Mouse (Mus musculus): ENCODE measurements at regions not wholly inside any gene's neighbourhood (a gene's known extent, or its start where the extent isn't known, plus 50 kb on each side); places are given as distances from the start of the nearest gene placed in this dataset.

DNA sequence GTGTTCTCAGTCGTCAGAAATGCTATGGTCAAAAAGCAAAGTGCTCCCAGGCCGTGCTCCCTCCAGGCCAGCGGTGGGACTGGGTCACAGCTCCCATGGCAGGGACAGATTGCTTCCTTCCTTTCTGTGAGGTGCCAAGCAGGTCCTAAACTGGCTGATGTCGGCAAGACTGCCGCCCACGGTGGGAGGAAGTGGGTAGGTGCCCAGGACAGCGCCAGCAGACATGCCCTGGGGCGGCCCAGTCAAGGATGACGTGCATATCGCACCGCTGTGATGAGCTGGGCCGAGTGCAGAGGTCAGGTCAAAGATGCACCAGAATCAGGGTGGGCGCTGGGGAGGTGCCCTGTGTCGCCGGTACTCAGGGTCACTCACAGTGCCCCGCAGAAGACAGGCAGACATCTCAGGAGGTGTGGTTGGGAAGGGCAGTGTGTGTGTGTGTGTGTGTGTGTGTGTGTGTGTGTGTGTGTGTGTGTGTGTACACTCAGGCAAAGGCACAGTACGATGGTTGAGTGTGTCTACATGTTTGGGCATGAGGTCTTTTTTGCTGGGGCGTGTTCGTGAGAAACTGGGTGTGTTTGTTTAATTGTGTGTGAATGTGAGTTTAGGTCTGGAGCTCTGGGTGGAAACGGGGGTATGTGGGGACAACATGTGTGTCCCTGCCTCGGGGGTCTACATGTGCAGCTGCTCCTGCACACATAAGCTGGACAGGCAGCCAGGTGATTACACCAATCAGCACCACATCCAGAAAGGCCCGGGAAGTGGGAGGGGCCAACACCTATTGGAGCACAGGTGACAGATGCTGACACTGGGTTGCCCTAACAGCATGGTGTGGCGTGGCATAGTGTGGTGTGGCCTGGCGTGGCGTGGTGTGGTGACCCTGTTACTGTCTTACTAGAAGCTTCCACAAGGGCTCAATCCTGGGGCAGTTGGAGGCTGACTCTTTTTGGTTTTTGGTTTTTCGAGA, 100.5 kb upstream of the Ptpn1 start:
- H3K4me3 ChIP-seq, result no peak overlapping the region
- no peaks in the 10 kb centered on the region for H3K9me3 ChIP-seq
- WGBS, result 80% methylated on average over 26 of the region's 26 CpGs
- H3K36me3 ChIP-seq, result no peaks in the 10 kb centered on the region
- peaks cover 62% of the 10 kb centered on the region for H3K4me1 ChIP-seq
- peak overlapping the region; percentile 56 for H3K27ac ChIP-seq
- no peaks in the 10 kb centered on the region for H3K27me3 ChIP-seq (ENCODE audit: insufficient read depth, poor library complexity, severe bottlenecking)
- no peak for DNase-seq (ENCODE audit: low spot score)

DNA sequence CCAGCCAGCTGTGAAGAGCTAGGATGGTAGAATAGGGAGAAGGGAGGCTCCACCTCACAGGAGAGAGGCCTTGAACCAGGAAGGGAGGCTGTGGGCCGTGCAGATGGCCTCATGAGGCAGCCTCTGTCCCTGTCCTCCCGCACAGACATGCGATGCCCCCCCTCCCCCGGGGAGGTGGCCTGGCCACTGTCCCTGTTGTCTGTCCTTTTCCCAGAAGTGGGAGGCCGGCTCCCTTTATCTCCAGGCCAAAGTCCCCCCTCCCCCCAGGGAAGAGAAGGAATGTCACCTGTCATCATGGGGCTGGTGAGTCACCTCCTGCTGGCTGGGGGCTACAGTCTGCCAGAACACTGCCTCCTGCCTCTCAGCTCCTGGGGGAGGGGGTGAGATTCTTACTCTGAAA, 103.6 kb upstream of the Ptpn1 start:
- no peak overlapping the region for H3K4me3 ChIP-seq
- H3K27me3 ChIP-seq (ENCODE audit: insufficient read depth, poor library complexity, severe bottlenecking), result no peaks in the 10 kb centered on the region
- H3K4me1 ChIP-seq, result peaks cover 67% of the 10 kb centered on the region
- H3K36me3 ChIP-seq, result no peaks in the 10 kb centered on the region
- no peaks in the 10 kb centered on the region for H3K9me3 ChIP-seq
- H3K27ac ChIP-seq, result peak overlapping the region; percentile 86
- DNase-seq (ENCODE audit: low spot score), result peak; percentile 92
- 7% methylated on average over 5 of the region's 5 CpGs for WGBS

DNA sequence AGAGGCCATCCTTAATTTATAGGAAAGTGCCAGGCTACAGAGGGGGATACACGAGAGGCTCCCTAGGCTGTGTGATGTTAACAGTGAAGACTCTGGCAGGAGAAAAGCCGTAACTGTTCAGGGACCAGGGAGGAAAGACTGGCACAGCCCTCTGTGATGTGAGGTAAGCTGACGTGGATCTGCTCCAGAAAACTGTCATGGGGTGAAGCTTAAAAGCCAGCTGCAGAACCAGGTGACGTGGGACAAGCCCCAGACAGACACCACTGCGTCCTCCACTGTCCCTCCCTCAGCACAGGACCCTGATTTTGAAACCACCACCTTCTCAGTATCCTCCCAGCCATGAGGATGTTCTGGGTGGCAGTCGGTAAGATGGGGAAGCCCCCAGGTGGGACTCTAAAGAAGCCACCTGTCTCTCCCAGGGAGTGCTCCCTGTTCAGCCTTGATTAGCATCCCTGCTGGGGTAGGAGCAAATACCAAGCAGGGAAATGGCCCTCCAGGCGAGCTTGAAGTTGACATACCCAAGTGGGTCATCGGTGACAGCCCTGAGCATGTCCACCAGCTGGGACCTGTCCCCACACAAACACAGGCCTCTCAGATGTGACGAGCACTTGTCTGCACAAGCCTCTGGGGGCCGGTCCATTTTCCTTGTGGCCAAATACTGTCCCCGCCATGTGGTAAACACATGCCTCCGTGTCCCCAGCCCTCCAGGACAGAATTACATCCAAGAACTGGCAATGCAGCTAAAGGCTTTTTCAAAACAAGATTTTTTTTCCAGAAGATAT, 104.7 kb upstream of the Ptpn1 start:
- Histone ChIP-seq H3K4me3 (no peak overlapping the region), H3K36me3 (no peaks in the 10 kb centered on the region), H3K27me3 (ENCODE audit: insufficient read depth, poor library complexity, severe bottlenecking) (no peaks in the 10 kb centered on the region), H3K9me3 (no peaks in the 10 kb centered on the region), H3K27ac (peak overlapping the region; percentile 86), H3K4me1 (peaks cover 62% of the 10 kb centered on the region)
- 44% methylated on average over 12 of the region's 12 CpGs for WGBS
- DNase-seq (ENCODE audit: low spot score), result no peak

DNA sequence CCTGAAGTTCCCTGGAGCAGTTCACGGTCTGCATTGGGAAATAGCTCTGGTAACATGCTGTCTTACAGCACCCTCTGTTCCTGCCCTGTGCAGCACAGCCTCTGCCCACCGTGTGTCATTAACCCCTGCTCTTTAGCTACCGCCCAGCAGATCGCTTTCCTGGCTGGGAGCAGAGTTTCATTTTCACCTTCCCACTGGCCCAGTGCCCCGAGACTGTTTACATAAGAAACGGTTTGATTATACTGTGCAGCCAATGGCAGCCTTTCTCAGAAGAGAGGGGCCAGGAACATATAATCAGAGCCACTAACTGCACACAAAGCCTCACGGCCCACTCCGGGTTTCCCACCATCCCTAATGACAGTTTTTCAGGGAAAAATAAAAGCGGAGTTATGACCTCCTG, 108.3 kb upstream of the Ptpn1 start:
- WGBS, result 44% methylated on average over 9 of the region's 9 CpGs
- Histone ChIP-seq H3K4me1 (peaks cover 56% of the 10 kb centered on the region), H3K27ac (peak overlapping the region; percentile 80; the same call in 1 of the 2 replicates), H3K9me3 (no peaks in the 10 kb centered on the region), H3K4me3 (no peak overlapping the region), H3K27me3 (ENCODE audit: insufficient read depth, poor library complexity, severe bottlenecking) (peaks cover 12% of the 10 kb centered on the region; the same call in 1 of the 2 replicates), H3K36me3 (no peaks in the 10 kb centered on the region)
- no peak for DNase-seq (ENCODE audit: low spot score)

DNA sequence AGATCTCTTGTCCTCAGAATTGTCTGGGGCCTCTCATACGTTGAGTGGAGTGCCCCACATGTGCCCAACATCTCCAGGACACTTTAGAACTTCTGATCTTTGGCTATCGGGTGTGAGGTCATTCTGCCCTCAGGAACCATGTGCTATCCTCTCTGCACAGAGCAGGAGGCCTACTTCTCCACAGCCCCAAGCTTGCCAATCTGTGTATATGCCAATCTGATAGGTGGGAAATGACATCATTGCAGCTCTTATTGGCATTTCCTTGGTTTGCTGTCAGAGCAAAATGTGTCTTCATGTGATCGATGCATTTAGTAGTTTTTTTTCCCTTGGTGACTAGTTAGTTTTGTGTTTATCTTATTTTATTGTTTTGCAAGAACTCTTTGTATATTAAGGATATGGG, 108.8 kb upstream of the Ptpn1 start:
- peaks cover 12% of the 10 kb centered on the region; the same call in 1 of the 2 replicates for H3K27me3 ChIP-seq (ENCODE audit: insufficient read depth, poor library complexity, severe bottlenecking)
- H3K27ac ChIP-seq, result 0 out of 2 replicates have a peak overlapping the region, but pooled peaks have one; percentile 80
- DNase-seq (ENCODE audit: low spot score), result no peak
- H3K9me3 ChIP-seq, result no peaks in the 10 kb centered on the region
- H3K4me3 ChIP-seq, result no peak overlapping the region
- no peaks in the 10 kb centered on the region for H3K36me3 ChIP-seq
- 80% methylated on average over 3 of the region's 3 CpGs for WGBS
- peaks cover 51% of the 10 kb centered on the region for H3K4me1 ChIP-seq

DNA sequence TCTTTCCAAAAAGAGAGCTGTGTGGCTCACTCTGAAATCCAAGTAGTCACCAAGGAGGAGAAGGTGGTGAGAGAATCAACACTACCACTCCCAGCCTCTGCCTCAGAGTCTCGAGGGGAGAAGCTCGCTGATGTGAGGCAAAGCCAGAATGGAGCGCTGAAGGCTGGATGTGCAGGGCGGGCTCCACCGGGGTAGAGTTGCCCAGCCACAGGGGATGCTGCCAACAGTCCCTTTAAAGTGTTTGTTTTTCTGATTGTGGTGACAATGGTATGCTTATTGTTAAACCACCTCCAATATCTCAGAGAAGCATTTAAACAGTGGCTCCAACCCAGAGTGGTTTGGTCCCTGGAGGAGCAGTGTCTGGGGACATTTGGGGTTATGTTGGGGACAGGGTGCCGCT, 110.7 kb upstream of the Ptpn1 start:
- H3K9me3 ChIP-seq, result no peaks in the 10 kb centered on the region
- H3K27ac ChIP-seq, result no peak overlapping the region
- 64% methylated on average over 6 of the region's 6 CpGs for WGBS
- H3K4me1 ChIP-seq, result peaks cover 43% of the 10 kb centered on the region
- no peak overlapping the region for H3K4me3 ChIP-seq
- H3K27me3 ChIP-seq (ENCODE audit: insufficient read depth, poor library complexity, severe bottlenecking), result peaks cover 12% of the 10 kb centered on the region; the same call in 1 of the 2 replicates
- DNase-seq (ENCODE audit: low spot score), result no peak
- no peaks in the 10 kb centered on the region for H3K36me3 ChIP-seq

DNA sequence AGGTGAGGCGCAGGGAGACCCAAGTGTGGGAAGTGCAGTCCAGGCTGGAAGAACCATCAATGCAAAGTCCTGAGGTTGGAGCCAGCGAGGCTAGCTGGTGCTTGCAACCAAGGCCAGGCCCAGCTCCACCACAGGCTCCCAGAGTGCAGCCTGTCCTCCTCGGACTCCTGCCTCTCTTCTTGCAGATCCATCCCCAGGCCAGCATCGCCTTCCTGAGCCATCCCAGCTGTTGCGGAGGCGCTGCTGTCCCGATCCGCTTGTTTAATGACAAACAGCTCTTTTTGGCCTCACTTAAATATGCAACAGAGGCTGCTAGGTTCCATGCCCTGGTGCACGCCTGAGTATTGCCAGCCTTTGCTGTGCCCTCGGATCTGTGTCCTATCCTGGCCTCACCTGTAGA, 113.1 kb upstream of the Ptpn1 start:
- no peak for DNase-seq (ENCODE audit: low spot score)
- no peaks in the 10 kb centered on the region for H3K9me3 ChIP-seq
- WGBS, result 77% methylated on average over 10 of the region's 10 CpGs
- H3K4me3 ChIP-seq, result no peak overlapping the region
- H3K36me3 ChIP-seq, result no peaks in the 10 kb centered on the region
- peaks cover 35% of the 10 kb centered on the region for H3K4me1 ChIP-seq
- H3K27ac ChIP-seq, result peak overlapping the region; percentile 48
- H3K27me3 ChIP-seq (ENCODE audit: insufficient read depth, poor library complexity, severe bottlenecking), result peaks cover 12% of the 10 kb centered on the region; the same call in 1 of the 2 replicates

DNA sequence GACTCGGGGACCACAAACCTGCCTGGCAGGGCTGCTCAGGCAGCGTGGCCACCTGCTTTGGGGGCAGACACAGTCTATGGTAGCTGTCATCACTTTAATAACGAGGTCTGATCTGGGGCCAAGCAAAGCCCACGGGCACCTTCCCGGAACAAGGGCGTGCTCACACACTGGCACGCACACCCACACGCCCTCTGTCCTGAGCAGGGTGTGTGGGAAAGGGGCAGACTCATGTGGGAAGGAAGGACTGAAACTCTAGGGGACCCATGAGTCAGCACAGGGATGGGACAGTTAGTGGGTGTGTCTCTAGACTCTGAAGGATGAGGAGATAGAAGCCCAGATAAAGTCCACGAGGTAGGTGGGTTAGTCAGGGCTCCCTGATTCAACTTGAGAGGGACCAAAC, 114.8 kb upstream of the Ptpn1 start:
- Histone ChIP-seq H3K27me3 (ENCODE audit: insufficient read depth, poor library complexity, severe bottlenecking) (peaks cover 12% of the 10 kb centered on the region; the same call in 1 of the 2 replicates), H3K4me3 (no peak overlapping the region), H3K27ac (0 out of 2 replicates have a peak overlapping the region, but pooled peaks have one; percentile 33), H3K4me1 (peaks cover 30% of the 10 kb centered on the region), H3K9me3 (no peaks in the 10 kb centered on the region), H3K36me3 (no peaks in the 10 kb centered on the region)
- 74% methylated on average over 9 of the region's 9 CpGs for WGBS
- no peak for DNase-seq (ENCODE audit: low spot score)

DNA sequence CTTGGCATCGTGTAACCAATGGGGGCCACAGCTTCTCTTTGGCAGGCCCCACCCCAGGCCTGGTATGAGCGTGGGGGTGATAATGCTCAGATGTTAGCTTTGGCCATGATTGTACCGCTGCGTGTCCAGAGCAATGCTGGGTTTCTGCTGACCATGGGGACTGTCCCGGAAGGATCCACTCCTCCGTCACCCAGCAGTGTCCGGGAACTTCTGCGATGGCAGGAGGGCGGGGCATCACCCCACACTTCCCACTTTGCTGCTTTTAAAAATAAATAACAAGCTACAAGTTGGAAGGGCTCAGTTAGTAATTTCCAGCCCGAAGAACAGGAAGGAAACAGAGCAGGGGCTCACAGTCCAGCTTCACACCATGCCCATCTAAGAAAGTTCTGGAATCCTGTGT, 116.7 kb upstream of the Ptpn1 start:
- Histone ChIP-seq H3K4me1 (peaks cover 28% of the 10 kb centered on the region), H3K4me3 (no peak overlapping the region), H3K27ac (peak overlapping the region; percentile 42; the same call in 1 of the 2 replicates), H3K36me3 (no peaks in the 10 kb centered on the region), H3K27me3 (ENCODE audit: insufficient read depth, poor library complexity, severe bottlenecking) (peaks cover 21% of the 10 kb centered on the region; the same call in 1 of the 2 replicates), H3K9me3 (no peaks in the 10 kb centered on the region)
- DNase-seq (ENCODE audit: low spot score), result no peak
- 82% methylated on average over 10 of the region's 10 CpGs for WGBS

DNA sequence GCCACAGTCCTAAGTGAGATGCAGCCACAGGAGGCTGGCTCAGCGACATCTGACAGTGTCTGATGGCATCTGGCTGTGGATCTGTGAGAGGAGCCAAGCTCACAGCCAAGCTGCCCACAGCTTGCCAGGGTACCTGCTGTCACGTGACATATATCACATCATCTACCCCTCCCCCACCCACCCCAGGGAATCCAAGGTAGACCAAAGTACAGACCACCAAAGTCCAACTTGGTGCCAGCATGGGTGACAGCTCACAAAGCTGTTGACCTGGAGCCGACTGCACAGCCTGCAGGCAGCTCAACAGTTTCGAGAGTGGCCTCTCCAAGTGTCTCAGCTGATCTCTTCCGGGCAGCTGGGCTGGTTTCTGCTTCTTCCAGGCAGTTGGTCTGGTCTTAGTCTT, 119.6 kb upstream of the Tmem189 start:
- Histone ChIP-seq H3K36me3 (no peaks in the 10 kb centered on the region), H3K4me1 (peaks cover 34% of the 10 kb centered on the region), H3K27ac (no peak overlapping the region), H3K27me3 (ENCODE audit: insufficient read depth, poor library complexity, severe bottlenecking) (peaks cover 9% of the 10 kb centered on the region; the same call in 1 of the 2 replicates), H3K9me3 (no peaks in the 10 kb centered on the region), H3K4me3 (no peak overlapping the region)
- no peak for DNase-seq (ENCODE audit: low spot score)
- WGBS, result 88% methylated on average over 5 of the region's 5 CpGs

DNA sequence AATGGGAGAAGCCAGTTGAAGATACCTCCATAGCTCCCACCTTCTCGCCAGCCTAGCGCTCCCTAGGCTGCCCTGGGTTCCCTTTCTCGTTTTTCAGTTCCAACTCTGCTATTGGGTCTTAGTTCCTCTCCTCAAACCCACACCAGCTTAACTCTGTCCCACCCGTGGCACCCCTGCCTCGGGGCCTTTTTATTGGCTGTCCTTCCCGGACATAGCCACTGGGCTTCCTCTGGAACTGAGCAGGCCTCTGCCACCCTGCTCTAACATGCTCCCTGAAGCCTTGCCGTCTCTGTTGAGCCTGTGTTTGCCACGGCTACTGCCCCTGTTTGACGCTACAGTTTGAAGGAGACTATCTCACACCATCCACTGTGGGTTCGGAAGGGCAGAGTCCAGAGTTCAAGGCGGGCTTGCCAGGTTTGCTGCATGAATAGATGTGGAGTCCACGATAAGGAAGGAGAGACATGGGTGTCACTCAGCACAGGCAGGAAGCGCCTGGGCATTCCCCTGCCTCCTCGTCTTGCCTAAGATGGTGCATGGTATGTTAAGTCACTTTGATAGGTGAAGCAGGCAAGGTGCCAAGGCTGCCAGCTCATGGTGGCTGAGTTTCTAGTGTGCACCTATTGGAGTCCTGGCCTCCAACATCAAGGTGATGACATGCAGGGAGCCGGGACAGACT, 116.1 kb upstream of the Tmem189 start:
- WGBS, result 72% methylated on average over 15 of the region's 15 CpGs
- Histone ChIP-seq H3K4me1 (peaks cover 51% of the 10 kb centered on the region), H3K4me3 (no peak overlapping the region), H3K27ac (peak overlapping the region; percentile 78), H3K27me3 (ENCODE audit: insufficient read depth, poor library complexity, severe bottlenecking) (no peaks in the 10 kb centered on the region), H3K9me3 (no peaks in the 10 kb centered on the region), H3K36me3 (no peaks in the 10 kb centered on the region)
- DNase-seq (ENCODE audit: low spot score), result no peak

DNA sequence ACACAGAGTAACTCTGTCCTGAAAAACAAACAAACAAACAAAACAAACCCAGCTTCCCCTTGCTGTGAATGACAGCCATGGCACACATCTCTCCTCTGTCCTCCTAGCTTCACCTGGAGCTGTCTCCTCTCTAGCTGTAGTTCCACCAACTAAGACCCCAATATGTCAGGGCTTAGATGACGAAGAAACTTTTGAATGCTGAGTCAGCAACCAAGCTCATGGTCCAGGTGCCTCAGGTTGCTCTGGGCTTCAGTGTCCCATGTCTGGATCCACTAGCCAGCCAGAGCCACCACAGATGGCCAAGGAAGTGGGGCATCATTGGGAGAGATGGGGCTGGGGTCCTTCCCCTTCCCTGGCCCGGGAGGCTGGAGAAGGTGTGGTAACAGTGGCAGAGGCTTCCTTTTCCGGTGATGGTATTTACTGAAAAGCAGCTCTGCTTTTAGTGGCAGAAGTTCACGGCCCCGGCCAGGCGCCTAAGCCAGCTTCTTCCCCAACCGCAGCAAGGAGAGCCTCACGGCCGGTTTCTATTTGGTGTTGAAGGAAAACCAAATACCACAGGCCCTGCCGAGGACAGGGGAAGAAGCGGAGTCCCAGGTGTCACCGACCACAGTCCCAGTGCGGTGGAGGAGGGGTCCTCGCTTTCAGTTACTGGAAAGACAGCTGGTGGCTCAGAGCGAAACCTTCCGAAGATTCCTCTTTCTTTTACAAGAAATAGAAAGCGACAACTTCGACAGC, 115.0 kb upstream of the Tmem189 start:
- Histone ChIP-seq H3K36me3 (no peaks in the 10 kb centered on the region), H3K27ac (peak overlapping the region; percentile 60), H3K4me3 (no peak overlapping the region), H3K27me3 (ENCODE audit: insufficient read depth, poor library complexity, severe bottlenecking) (no peaks in the 10 kb centered on the region), H3K4me1 (peaks cover 62% of the 10 kb centered on the region), H3K9me3 (no peaks in the 10 kb centered on the region)
- 47% methylated on average over 18 of the region's 18 CpGs for WGBS
- no peak for DNase-seq (ENCODE audit: low spot score)

All from heart, embryonic 10.5 days (tissue).